Mouse (Mus musculus) spleen, postnatal 4 days (tissue): ENCODE measurements at regions not wholly inside any gene's neighbourhood (a gene's known extent, or its start where the extent isn't known, plus 50 kb on each side); places are given as distances from the start of the nearest gene placed in this dataset.

ENCODE experiments used
- DNase-seq, 2 experiments: peaks; one replicate each; pipeline ENCODE4 v3.0.0; 2022; ENCODE audit warnings: low spot score in 2 of 2

DNA sequence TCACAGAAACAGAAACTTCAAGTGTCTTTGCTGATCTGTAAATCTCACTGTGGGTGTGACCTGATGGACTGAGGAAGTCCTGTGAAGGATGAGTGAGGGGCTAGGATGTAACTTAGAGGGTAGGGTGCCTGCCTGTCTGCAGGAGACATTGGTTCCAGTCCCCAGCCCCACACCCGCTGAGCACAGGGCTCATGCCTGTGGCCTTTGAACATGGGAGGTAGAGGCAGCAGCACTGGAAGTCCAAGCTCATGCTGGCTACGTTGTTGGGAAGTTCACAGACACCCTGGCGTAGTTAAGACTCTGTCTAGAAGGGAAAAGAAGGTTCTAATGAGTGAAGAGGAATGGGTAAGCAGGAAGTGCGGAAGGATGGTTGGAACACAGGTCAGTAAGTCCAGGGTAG is 59.7 kb upstream of the Tgm3 start:
- no peak for DNase-seq

- DNase-seq: no peak
These were observed 56.9 kb upstream of the Tgm3 start for GRCm38 (mm10) chr2:129955260-129955691.

DNA sequence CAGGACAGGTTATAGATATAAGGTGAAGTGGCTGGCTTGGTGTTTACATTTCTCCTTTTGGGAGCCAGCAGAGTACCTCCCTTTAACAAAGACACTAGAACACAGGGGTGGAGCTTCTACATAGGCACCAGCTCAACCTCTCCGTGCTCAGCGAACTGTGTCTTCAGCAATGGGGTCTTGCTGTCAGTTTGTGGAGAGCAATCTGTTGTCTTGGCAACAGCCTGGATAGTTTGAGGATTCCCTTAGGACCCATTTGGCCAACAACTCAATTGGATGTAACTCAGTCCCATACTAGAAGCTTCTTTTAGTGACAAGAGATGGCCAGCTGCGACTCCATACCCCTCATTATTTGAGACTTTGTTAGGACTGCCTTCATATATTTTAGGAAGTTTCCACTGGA is 54.0 kb upstream of the Tgm3 start:
- no peak for DNase-seq

- no peak for DNase-seq
These were observed 51.8 kb upstream of the Tgm3 start for GRCm38 (mm10) chr2:129960364-129960763.

- no peak for DNase-seq
These were observed 50.6 kb upstream of the Tgm3 start for GRCm38 (mm10) chr2:129961522-129961921.
